Mouse (Mus musculus): Measurements from ENCODE around the gene Ecel1.
A peak's percentile ranks its signal among the peaks of the same experiment; 100 is the strongest.

Ecel1 gene

GRCm38 (mm10) chr1:87101411-87101810 is 54.9 kb downstream of the Ecel1 start, which contains the start of gene Alpi:
Alpi (minus strand) TSS chr1:87101606.
- DNase-seq (ENCODE audit: low read depth, low spot score), result no peak

GRCm38 (mm10) chr1:87098358-87098975 is 57.9 kb downstream of the Ecel1 start:
- DNase-seq (ENCODE audit: low read depth, low spot score), result peak; percentile 45

Data from CD4-positive helper T cell, adult 2 months (primary cell).